Mouse (Mus musculus) spleen, postnatal 4 days (tissue): ENCODE data around the gene Wwox.
A peak's percentile ranks its signal among the peaks of the same experiment; 100 is the strongest.
"Not testable (repeated sequence)": the region's sequence is repeated elsewhere in the genome, so short reads cannot be mapped to it uniquely, and the experiment has no call there.

ENCODE experiments used
- DNase-seq, 2 experiments: peaks; one replicate each; pipeline ENCODE4 v3.0.0; 2022; ENCODE audit warnings: low spot score in 2 of 2

Gene Wwox

GRCm38 (mm10) chr8:114803113-114803512 lies 363.7 kb downstream of the Wwox start:
- DNase-seq = peak in 1 of 2 experiments; percentile 20

- DNase-seq = no peak
Measured at GRCm38 (mm10) chr8:114806826-114807420, 367.5 kb downstream of the Wwox start.

- DNase-seq = no peak
Measured at GRCm38 (mm10) chr8:114807676-114808426, 368.4 kb downstream of the Wwox start.

GRCm38 (mm10) chr8:114810470-114810869 lies 371.0 kb downstream of the Wwox start:
- DNase-seq = no peak

GRCm38 (mm10) chr8:114813830-114814229 lies 374.4 kb downstream of the Wwox start:
- no peak for DNase-seq

- DNase-seq = no peak
Measured at GRCm38 (mm10) chr8:114814769-114815736, 375.6 kb downstream of the Wwox start.

- DNase-seq = peak in 1 of 2 experiments; percentile 44
Measured at GRCm38 (mm10) chr8:114816343-114816742, 376.9 kb downstream of the Wwox start.

- no peak for DNase-seq
Measured at GRCm38 (mm10) chr8:114816949-114817348, 377.5 kb downstream of the Wwox start.

- DNase-seq = no peak
Measured at GRCm38 (mm10) chr8:114821543-114821942, 382.1 kb downstream of the Wwox start.

- no peak for DNase-seq
Measured at GRCm38 (mm10) chr8:114825460-114825859, 386.0 kb downstream of the Wwox start.

GRCm38 (mm10) chr8:114826991-114827390 lies 387.5 kb downstream of the Wwox start:
- DNase-seq = no peak

GRCm38 (mm10) chr8:114827810-114828209 lies 388.4 kb downstream of the Wwox start:
- not testable (repeated sequence) for DNase-seq

- DNase-seq = no peak
Measured at GRCm38 (mm10) chr8:114831595-114831994, 392.1 kb downstream of the Wwox start.

GRCm38 (mm10) chr8:114832251-114832774 lies 392.9 kb downstream of the Wwox start:
- DNase-seq = no peak

GRCm38 (mm10) chr8:114834730-114835129 lies 395.3 kb downstream of the Wwox start:
- DNase-seq = no peak

- no peak for DNase-seq
Measured at GRCm38 (mm10) chr8:114839998-114840397, 400.5 kb downstream of the Wwox start.

GRCm38 (mm10) chr8:114847666-114848065 lies 408.2 kb downstream of the Wwox start:
- DNase-seq = no peak

GRCm38 (mm10) chr8:114849461-114849860 lies 410.0 kb downstream of the Wwox start:
- no peak for DNase-seq

- no peak for DNase-seq
Measured at GRCm38 (mm10) chr8:114850014-114850870, 410.8 kb downstream of the Wwox start.

- no peak for DNase-seq
Measured at GRCm38 (mm10) chr8:114853765-114854164, 414.3 kb downstream of the Wwox start.

- DNase-seq = no peak
Measured at GRCm38 (mm10) chr8:114855833-114856232, 416.4 kb downstream of the Wwox start.
